Mouse (Mus musculus) E14TG2a.4 (cell line): Measurements from ENCODE around the gene Sh2b1.

Experiments used
- CTCF ChIP-seq: conservative IDR thresholded peaks from 2 replicates; pipeline ENCODE4 v1.5.1; 2014; ENCODE audit warnings: low read length
- NANOG ChIP-seq: IDR thresholded peaks from 2 replicates; pipeline ENCODE4 v1.6.1; 2014; ENCODE audit warnings: borderline replicate concordance, low read length, mixed read lengths
- POU5F1 ChIP-seq: IDR thresholded peaks from 2 replicates; pipeline ENCODE4 v1.6.1; 2014; ENCODE audit warnings: low read length, borderline replicate concordance

DNA sequence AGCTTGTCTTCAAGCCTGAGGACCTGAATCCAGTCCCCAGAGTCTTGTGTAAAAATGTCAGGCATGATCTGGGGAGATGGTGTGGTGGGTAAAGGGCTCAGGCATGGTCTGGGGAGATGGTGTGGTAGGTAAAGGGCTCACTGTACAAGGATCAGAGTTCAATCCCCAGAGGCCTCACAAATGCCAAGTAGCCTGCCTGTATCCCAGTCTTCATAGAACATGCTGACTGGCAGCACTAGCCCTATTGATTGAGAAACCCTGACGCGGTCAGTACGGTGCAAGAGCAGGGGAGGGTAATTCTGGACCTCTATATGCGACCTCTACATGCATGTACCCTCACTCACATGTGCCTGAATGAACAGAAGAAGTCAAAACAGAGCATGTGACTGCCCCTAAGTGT, 57.6 kb downstream of the Sh2b1 start:
- no peak for TF ChIP-seq CTCF
- no peak for TF ChIP-seq POU5F1
- TF ChIP-seq NANOG, result no peak
